Mouse (Mus musculus): Measurements from ENCODE around the gene Spindoc.

GRCm38 (mm10) chr19:7388488-7388887 is 5.7 kb upstream of the Spindoc start:
- TF ChIP-seq CTCF (IDR thresholded peaks at IDR 0.05; ENCODE audit: extremely low read depth, insufficient read depth, low read length) (no peak), POLR2A (IDR thresholded peaks at IDR 0.05; ENCODE audit: extremely low read depth, insufficient read depth, low read length) (no peak)
